Mouse (Mus musculus) kidney, adult 11 months (tissue): ENCODE data around the gene Gm38655.
A peak's percentile ranks its signal among the peaks of the same experiment; 100 is the strongest.
"Not testable (repeated sequence)": the region's sequence is repeated elsewhere in the genome, so short reads cannot be mapped to it uniquely, and the experiment has no call there.

Experiments
- DNase-seq: peaks from one replicate; pipeline ENCODE4 v3.0.0; 2022

The Gm38655 gene

DNA sequence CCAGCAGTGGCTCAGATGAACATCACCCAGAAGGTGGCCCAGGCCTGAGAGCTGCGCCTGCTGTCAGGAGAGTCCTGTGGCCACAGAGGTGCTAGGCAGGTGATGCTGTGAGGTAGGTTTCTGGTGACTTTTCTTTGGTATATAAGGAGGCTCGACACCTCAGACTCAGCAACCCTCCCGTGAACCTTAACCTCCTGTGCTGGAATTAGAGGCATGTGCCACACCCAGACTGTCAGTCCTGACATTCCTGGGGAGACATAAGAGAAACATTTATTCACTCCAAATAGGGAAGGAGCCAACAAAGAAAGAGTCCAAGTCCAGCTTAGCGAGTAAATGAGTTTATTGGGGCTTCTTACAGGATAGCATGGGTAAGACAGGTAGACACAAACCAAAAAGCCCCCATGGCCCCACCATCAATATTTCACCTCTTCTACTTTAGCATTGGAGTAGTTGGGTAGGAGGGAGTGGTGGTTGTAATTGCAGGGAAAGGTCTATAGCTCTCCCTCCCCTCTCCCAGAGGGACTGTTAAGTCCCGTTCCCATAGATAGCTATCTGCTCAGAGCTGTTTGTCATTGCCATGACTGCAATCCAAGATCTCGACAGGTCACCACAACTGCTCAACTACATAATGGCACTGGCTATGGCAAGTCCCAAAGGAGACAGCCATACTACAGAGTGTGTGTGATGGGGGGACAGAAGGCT, 9.2 kb downstream of the Gm38655 start:
- no peak for DNase-seq

DNA sequence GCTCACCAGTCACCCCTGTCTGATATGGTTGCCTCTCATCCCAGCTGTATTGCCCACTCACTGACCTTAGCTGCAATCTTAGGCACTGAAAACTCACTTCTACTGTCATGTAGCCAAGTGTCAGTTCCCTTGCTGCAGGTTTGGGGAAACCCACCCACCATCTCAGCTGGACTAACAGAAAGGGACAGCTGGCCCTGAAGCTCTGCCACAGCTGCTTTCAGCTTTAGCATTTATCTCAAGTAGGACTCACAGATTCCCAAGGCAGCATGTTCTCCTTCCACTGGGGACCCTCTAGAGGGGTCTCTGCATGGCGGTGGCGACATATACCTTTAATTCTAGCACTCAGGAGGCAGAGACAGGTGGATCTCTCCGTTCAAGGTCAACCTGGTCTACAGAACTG, 10.5 kb downstream of the Gm38655 start:
- DNase-seq = no peak

DNA sequence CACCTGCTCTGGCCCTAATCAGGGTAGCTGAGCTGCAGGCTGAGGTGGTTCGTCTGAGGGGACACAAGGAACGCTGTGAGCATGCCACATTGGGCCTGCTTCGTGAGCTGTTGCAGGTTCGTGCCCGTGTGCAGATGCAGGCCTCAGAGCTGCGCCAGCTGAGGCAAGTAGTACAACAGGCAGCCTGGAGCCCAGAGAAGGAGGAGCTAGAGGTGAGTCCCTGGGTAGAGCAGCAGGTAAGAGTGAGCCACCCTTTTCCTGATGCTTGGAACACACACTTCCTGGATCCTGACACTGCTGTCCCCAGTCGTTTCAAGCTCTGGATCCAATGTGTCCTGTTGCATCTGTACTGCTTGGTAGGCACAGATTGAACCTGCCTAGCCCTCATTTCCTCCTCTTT, 11.9 kb downstream of the Gm38655 start:
- no peak for DNase-seq

DNA sequence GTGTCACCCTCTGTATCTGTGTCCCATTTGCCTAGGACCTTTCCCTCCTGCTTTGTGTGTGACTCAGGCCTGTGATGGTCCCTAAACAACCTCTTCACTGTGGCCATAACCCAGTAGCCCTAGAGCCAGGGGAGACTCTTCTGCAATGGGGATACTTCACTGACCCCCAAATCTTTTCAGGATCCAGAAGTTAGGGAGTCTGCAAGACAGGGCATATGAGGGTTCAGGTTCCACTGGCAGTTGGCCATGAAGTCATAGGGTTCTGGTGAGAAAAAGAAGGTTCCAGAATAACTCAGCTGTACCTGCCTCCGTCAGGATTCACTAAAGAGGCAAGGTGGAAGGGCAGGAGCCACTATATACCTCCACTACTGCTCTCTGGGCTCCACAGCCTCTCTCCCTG, 13.1 kb downstream of the Gm38655 start, which contains the start of gene Ccdc154:
Ccdc154 (plus strand) TSS at position 301 of the 400 bp plus-strand sequence.
- no peak for DNase-seq

DNA sequence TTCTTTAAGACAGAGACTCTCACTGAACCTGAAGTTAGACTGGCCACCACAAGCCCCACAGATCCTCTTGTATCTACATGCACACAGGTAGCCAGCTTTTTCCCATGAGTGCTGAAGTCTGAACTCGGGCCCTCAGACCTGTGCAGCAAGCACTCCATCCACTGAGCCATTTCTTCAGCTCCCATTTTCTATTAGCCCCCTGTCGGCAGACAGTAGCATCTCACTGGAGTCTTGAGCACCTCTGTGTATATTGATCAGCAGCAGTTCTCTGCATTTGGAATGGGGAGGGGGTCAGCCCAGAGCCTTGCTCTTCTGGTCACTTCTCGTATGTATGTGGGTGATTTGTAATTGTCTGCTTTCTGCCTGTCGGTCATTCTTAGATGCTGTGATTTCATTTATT, 35.3 kb downstream of the Gm38655 start:
- DNase-seq = no peak

DNA sequence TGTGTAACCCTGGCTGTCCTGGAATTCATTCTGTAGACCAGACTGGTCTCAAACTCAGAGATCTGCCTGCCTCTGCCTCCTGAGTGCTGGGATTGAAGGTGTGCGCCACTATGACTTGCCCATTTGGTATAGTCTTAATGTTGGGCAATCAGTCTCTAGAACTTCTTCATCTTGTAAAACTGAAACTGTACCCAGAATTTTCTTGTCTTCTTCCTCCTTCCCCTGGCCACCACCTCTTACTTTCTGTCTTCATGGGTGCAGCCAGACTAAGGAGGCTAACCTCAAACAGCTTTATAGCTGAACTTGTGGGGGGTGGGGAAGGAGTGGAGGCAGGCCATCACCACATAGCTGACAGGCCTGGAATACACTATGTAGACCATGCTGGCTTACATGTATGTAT, 36.5 kb downstream of the Gm38655 start:
- DNase-seq = no peak

DNA sequence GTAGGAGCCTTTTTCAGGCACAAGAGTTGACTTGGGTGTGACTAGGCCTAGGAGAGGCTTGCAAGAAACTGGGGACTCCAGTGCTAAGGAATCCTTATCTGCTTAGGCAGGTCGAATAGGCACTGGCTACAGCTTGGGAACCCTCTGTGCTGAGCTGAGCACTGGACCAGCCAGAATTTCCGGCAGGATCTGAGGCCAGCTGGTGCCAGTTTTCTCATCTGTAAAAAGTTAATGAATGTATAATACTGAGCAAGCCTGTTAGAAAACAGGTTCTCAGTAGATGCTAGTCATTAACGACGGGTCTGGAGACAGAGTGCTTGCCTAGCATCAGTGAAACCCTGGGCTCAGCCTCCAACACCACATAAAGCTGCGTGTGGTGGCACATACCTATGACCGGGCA, 39.6 kb downstream of the Gm38655 start:
- DNase-seq = peak; percentile 56

DNA sequence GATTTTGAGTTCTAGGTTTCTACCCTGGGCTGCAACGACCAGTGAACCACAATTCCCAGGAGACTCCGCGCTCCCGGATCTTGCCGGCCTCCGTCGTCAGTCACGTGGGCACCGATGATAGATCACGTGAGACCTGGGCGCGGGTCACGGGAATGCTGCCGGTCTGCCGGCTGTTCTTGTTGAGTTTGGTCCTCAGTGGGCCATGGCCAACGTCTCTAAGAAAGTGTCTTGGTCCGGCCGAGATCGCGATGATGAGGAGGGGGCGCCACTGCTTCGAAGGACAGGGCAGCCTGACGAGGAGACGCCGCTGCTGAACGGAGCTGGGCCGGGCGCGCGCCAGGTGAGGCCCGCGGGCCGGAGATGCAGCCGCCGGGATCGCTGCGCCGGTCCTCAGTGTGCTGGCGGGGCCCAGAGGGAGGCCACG, 42.0 kb downstream of the Gm38655 start, which contains the start of gene Clcn7:
Clcn7 (plus strand) TSS at position 117 of the 424 bp plus-strand sequence.
- peak; percentile 91 for DNase-seq

DNA sequence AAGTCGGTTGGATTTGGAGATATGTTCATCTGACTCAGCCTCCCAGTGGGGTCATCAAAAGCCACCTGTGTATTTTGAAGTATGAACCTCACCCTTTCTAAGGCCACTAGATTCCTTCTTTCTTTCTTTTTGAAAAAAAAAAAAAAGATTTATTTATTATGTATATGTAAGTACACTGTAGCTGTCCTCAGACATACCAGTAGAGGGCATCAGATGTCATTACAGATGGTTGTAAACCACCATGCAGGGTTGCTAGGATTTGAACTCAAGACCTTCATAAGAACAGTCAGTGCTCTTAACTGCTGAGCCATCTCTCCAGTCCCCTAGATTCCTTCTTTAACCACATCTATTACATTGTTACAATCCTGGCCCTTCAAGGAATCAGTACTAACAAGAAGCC, 45.2 kb downstream of the Gm38655 start:
- DNase-seq = no peak

DNA sequence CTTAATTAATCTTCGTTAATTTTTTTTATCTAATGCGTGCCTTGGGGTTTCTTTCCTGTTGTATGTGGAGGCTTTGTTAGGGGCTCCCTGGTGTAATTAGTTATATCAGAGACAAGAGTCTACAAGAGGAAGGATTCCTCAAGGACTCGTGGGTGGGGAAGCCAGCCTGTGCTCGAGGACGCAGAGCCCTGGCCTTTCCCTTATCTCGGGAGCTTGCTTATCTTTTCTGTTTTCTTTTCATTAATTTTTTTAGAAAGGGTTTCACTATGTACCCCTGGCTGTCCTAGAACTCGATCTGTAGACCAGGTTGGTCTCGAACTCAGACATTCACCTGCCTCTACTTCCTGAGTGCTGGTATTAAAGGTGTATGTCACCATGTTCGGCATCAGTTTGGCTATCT, 47.6 kb downstream of the Gm38655 start:
- DNase-seq = no peak

DNA sequence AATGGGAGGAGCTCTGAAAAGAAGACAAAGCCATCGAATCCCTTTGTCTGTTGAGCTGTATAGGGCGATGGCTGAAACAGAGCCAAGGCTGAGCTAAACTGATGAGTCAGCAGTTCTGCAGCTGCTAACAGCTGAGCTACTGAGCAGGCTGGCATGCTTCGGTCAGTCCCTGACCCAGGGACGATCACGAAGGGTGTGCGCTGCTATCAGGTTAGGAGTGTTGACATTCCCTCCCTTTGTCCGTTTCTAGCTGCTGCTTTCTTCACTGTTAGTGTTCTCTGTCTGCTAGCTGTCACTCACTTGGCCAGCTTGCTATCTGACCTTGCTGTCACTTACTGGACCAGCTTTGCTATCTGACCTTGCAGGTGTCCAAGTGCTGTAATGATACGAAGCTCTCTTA, 48.2 kb downstream of the Gm38655 start:
- DNase-seq = no peak

DNA sequence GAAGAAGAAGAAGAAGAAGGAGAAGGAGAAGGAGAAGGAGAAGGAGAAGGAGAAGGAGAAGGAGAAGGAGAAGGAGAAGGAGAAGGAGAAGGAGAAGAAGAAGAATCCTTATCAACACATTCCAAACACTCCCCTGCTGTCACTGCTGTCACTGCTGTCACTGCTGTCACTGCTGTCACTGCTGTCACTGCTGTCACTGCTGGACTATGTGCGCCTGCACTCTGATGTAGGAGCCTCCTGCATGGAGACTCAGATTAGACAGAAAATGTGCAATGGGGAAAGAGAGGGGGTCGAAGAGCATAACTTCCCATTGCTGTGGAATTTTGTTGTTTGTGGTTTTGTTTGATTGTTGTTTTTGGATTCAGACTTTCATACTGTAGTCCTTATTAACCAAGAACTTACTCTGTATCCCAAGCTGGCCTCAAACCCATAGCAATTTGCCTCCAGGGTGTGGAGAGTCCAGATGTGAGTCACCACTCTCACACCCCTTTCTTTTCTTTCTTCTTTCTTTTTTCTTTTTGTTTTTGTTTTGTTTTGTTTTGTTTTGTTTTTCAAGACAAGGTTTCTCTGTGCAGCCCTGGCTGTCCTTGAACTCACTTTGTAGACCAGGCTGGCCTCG, 49.7 kb downstream of the Gm38655 start:
- not testable (repeated sequence) for DNase-seq

DNA sequence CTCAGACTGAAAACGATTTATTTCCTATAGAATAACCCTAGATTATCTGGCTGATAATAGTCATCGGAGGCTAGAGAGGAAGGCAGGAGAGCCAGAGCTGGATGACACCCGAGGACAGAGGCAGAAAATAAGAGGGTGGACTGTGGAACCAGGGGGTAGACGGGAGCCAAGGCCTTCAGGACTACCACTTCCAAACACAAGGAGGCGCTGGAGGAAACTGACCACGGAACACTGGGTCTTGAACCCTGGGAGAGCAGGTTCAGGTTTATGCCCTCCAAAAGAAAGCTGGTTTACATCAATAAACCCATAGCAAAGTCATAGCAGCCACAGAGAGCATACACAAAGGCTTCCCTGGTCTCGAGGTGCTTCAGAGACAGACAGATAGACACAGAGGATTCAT, 51.3 kb downstream of the Gm38655 start:
- DNase-seq = no peak
